Mouse (Mus musculus) mesoderm, embryonic 11.5 days (tissue): ENCODE results near the gene Smndc1.

Experiments used
- DNase-seq: peaks from one replicate; pipeline ENCODE4 v3.0.0-alpha.2; 2012; ENCODE audit warnings: low read depth, low spot score

Smndc1 gene

DNA sequence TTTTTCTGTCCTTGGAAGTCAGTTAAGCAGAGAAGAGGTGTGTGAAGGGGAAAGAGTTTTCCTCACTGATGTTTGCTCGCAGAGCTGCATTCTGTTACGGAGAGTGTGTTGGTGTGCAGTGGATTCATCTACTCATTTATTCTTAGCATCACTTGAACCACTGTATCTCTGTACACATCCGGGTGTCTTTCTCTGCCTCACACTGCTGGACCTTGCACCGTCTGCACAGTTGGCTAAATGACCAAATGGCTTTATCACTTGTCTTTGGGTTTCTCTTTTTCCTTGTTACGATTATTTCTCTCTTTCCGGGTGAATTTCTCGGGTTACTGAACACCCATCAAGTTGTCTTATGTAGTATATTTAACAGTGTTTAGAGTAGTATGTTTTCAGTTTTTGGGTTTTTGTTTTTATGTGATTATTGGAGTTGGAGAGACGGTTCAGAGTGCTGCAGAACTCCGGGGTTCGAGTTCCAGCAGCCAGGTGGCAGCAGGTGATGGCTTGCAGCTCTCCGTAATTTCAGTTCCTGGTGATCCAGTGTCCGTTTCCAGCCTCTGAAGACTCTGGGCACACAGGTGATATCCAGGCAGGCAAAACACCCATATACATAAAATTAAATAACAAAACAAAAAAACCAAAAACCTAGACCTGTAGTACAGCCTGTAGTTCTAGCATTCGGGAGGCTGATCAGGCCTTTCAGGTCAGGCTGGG, 47.0 kb downstream of the Smndc1 start:
- no peak for DNase-seq

DNA sequence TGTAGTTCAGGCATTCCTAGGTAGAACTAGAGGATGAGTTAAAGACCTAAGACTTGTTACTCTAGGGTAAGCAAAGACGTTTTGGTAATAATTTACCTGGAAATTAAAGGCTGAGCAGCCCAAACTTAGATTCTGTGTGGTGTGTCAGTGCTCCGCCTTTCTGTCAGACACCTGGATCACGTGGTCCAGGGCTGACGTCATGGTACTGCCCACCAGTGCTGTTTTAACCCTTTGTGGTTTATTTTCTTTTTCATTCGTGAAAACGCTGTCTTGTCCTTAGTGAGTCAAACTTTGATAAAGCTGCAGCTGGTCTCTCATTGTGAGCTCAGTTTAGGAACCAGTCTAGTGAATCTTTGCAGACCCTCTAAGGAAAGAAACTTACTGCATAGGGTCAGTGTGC, 50.0 kb downstream of the Smndc1 start:
- DNase-seq, result no peak

DNA sequence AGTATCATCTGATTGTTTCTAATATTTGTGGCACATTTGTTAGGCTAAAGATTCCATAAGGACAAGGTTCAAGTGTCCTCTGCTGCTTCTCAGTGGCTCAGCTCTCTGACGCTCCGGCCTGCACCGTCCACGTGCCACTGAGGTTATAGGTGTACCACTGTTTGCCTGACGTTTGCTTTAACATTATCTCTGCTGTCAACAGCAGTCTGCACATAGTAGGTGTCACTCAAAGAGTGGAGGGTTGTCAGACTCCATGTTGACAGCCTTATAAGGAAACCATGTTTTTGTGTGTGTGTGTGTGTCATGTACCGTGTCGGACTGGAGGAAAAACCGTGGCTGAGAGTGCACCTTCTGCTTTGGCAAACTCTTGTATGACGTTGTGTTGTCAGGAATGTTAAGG, 55.1 kb downstream of the Smndc1 start:
- DNase-seq, result no peak

DNA sequence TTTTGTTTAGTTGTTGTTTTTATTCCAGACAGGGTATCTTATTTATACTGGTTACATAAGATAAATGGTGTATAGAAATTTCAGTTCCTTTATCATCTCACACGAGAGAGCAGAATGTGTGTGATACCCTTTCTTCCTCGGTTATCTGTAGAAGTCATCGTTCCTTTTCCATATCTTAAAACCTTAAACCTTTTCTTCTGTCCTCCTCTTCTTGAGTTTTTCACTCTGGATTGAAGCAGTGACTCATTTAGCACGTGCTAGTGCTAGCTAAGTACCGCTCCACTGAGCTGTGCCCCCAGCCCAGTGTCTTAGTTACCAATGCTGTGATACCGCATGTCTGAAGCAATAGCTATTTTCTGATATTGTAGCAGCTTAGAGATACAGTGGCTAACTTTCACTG, 56.6 kb downstream of the Smndc1 start:
- no peak for DNase-seq

DNA sequence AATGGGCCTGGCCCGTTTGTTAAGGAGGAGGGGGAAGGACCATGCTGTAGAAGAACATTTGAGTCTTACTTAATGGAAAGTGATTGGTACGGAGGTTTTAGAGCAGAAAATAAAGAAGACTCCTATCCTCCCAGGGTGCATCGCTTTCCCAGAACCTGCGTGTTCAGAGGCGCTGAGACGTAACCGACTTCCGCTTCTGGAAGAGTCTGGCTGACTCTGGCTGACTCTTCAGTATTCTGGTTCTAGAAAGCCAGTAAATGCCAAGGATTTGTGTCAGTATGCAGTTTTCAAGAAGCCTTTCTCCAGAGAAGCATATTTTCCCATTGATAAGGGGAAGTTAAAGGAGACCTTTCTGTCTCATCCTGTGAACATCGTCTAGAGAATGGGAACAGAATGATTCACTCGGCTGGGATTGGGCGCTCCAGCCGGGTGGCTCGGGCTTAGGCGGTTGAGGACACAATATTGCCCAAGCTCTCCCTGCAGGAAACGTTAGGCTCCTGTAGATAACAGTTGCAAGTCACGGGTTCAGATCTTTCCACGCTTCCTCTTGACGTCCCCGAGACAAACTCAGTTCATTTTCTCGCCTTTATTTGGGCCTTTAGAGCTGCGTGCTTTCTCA, 58.4 kb downstream of the Smndc1 start:
- DNase-seq, result no peak

DNA sequence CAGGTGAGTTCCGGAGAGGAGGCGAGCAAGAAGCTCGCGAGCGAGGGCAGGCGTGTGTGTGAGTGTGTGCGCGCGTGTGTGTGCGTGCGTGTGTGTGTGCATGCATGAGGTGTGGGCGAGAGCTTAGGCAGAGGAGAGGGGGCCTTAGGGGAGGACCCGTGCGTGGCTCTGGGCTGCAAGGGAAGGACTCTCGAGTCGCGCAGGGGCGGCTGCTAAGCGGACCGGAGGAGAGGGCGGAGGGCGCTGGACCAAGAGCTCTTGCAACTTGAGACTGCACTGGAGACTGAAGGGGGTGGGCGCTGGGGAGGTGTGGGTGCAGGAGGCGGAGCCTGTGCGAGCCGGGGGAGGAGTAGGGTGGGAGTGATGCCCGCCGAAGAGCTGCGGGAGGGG, 60.4 kb downstream of the Smndc1 start:
- peak; percentile 82 for DNase-seq
